Mouse (Mus musculus) CH12F3 (cell line): Measurements from ENCODE around the gene Rspo3.

Source experiments
- in situ Hi-C: fragments of 300-500 bp; cut with MboI; formaldehyde crosslinking; loops from 2 replicates; pipeline ENCODE4 v1.14.3; 2020; ENCODE audit warnings: low sequenced_read_pairs

Gene Rspo3

DNA sequence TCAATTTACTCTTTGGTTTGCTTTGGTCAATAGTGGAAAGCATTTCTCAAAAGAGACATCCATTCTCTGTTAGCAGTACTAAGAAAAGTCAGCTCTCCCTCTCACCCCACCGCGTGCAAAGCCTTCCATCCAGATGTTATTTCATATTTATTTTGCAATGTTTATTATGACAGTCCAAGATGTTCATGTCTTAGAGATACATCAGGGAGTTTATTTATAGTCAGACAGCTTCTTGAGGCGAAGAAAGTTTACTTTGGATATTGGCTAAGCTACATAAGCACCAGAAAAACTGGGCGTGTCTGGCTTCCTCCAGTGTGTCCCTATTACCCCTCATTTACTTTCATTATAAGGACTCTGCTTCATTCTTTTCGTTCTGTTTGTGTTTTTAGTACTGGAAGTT is 94.4 kb downstream of the Rspo3 start:
- in situ Hi-C loops = no loop called here

DNA sequence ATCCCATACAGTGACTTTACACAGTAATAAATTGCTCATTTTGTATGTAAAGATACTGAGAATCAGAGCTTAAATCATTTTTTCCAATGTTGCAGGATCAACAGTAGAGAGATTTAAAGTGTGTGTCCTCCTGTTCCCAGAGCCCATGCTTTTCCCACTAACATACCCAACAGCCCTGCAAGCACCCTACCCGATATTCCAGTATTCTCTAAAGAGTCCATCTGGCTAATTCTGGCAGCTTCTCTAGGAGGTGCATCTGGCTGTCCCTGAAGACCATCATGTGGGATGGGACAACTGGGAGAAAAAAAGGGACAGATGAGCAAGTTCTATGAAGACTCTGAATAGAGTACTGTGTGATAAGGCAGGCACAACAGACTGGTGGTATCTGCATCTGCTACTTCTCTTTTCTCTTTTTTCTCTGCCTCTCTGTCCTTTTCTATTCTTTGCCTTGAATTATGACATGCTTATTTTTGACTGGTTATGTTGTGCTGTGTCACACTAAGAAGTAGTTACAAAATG is 102.7 kb downstream of the Rspo3 start:
- in situ Hi-C loops = no loop called here

DNA sequence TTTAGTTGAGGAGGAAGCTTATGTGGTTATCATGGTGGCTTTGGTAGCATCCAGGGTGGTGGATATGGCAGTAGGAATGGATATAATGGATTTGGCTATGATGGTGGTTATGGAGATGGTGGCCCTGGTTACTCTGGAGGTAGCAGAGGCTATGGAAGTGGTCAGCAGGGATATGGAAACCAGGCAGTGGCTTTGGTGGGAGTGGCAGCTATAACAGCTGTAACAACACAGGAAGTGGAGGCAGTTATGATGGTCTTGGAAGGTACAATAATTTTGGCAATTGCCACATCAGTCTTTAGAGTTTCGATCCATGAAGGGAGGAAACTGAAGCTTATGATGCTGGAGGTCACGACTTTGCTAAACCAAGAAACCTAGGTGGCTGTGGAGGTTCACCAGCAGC is 109.0 kb downstream of the Rspo3 start:
- in situ Hi-C loops = no loop called here

DNA sequence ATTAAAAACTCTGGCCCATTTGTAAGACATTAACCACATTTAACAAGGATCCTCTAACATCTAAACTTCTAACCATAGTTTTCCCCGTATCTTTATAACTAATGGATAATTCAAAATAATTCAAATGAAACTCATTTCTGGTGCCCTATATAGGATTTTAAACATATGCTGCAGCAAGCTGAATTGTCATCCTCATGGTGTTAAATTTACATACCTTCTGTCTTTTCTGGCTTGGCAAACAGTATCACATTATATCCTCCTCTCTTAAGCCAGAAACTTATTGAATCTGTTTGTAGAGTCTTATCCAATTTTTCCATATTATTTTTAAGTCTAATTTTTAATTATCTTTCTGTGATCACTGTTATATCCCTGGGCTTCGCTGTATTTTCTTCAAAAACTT is 111.1 kb downstream of the Rspo3 start:
- in situ Hi-C loops = no loop called here

DNA sequence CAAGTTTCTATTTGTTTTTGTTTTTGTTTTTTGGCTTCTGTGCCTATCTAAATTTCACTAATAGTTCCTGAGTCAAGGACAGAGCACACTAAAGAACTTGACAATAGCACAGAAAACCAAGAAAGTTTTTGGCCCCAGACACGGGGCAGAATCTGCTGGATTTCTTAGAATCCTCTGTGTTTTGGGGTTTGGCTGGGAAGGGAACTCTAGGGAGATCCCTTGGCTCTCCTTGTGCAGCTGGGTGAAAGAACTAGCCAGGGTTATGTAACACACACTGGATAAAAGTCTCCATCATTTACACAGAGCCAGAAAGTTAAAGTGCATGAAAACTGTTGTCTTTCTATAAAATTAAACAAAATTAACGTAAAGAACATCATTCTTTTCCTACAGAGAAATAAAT is 121.3 kb downstream of the Rspo3 start:
- in situ Hi-C loops = no loop called here

DNA sequence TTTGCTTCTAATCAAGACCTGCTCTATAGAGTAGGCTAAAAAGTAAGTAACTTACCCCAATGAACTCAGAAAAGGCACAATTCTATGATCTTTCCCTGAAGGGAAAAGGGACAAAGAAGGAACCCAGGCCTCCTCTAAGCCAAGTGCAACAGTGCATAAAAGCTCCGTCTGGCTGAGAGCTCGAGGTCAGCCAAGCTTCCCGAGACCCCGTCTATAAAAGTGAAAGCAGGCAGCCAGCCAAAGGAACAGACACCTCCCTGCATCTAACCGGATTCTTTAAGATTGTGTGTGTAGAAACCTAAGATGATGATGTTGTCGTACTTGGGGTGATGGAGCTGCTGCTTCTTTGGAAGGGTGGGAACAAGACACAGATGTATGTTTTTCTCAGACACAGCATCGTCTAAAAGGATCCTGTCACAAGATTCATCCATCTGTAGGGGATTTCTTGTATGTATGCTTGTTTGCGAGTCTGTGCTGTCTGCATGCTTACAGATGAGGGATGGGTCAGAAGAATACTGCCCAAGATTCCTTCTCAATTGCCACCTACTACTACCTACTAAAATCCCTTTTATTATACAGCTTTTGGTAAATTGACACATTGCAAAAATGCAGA is 132.9 kb downstream of the Rspo3 start:
- in situ Hi-C loops = no loop called here
